Mouse (Mus musculus) C2C12 (cell line): ENCODE measurements at regions not wholly inside any gene's neighbourhood (a gene's known extent, or its start where the extent isn't known, plus 50 kb on each side); places are given as distances from the start of the nearest gene placed in this dataset.

ENCODE experiments used
- CTCF ChIP-seq: IDR thresholded peaks from one replicate; pipeline ENCODE4 v1.5.1; 2011; ENCODE audit not compliant: control insufficient read depth, insufficient read depth, insufficient read length
- MAX ChIP-seq: IDR thresholded peaks from one replicate; pipeline ENCODE4 v1.6.1; 2011; ENCODE audit warnings: mild to moderate bottlenecking, control low read depth

- no peak for TF ChIP-seq CTCF
- TF ChIP-seq MAX: no peak
Measured at GRCm38 (mm10) chr8:49461724-49462473, 618.1 kb upstream of the Tenm3 start.
